Mouse (Mus musculus) ES-Bruce4 (cell line): ENCODE measurements at regions not wholly inside any gene's neighbourhood (a gene's known extent, or its start where the extent isn't known, plus 50 kb on each side); places are given as distances from the start of the nearest gene placed in this dataset.
A peak's percentile ranks its signal among the peaks of the same experiment; 100 is the strongest.

Experiments used
- H3K27ac ChIP-seq: 2 replicates; pipeline ENCODE4 v1.5.1; 2012; ENCODE audit warnings: low read length, inconsistent platforms; ENCODE audit not compliant: insufficient read depth
- H3K27me3 ChIP-seq: 2 replicates; pipeline ENCODE4 v1.6.1; 2012; ENCODE audit warnings: mild to moderate bottlenecking, low read length, inconsistent platforms; ENCODE audit not compliant: control insufficient read depth, poor library complexity, insufficient read depth, severe bottlenecking
- H3K36me3 ChIP-seq: 2 replicates; pipeline ENCODE4 v1.6.1; 2012; ENCODE audit warnings: inconsistent platforms, mild to moderate bottlenecking, low read length, moderate library complexity; ENCODE audit not compliant: control insufficient read depth, poor library complexity, insufficient read depth, severe bottlenecking
- H3K4me1 ChIP-seq: one replicate; pipeline ENCODE4 v1.8.1; 2011; ENCODE audit warnings: low read length; ENCODE audit not compliant: control insufficient read depth, insufficient read depth
- H3K4me3 ChIP-seq: 2 replicates; pipeline ENCODE4 v1.5.1; 2011; ENCODE audit warnings: low read depth, mild to moderate bottlenecking, low read length
- H3K9ac ChIP-seq: 2 replicates; pipeline ENCODE4 v1.6.1; 2012; ENCODE audit warnings: low read depth, mild to moderate bottlenecking, inconsistent platforms; ENCODE audit not compliant: poor library complexity, severe bottlenecking
- H3K9me3 ChIP-seq: replicated peaks from 2 replicates; pipeline ENCODE4 v1.6.1; 2012; ENCODE audit warnings: mild to moderate bottlenecking, low read length, inconsistent platforms; ENCODE audit not compliant: control insufficient read depth, poor library complexity, insufficient read depth, severe bottlenecking
- CTCF ChIP-seq: IDR thresholded peaks from one replicate; pipeline ENCODE4 v1.8.1; 2011; ENCODE audit warnings: low read depth, low read length
- EP300 ChIP-seq: IDR thresholded peaks from 2 replicates; pipeline ENCODE4 v1.6.1; 2011; ENCODE audit warnings: low read depth, low read length; ENCODE audit not compliant: insufficient read depth
- POLR2A ChIP-seq: IDR thresholded peaks from one replicate; pipeline ENCODE4 v1.8.1; 2011; ENCODE audit warnings: low read length; ENCODE audit not compliant: insufficient read depth

DNA sequence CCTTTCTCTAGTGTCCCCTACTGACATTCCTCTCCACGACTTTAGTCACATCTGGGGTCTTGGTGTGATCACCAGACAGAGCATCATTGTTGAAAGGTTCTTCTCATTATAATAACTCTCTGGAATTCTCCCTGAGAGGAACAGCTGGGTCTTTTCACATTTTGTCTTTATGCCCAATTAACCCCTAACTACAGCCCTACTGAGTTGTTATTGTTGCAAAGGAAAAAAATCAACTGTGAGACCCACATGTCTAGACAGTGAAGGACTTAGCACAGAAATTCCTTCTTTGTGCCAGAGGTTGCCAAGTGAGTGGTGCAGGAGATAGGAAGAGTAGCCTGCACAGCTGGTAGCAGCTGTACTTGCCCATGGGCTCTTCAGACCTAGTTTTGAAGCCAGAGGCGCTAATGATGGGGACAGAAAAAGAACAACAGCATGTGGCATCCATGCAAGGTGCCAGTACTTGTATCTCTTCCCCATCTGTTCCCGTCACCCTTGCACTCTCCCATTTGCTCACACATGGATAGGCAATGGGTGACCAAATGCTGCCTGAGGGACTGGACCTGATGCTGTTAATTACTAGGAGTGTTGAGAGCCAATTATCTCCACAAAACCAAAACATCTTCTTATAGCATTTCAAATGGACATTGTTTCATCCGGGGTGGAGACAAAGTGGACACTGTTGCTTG is 189.1 kb downstream of the Olfm4 start:
- no peaks in the 10 kb centered on the region for H3K4me1 ChIP-seq

DNA sequence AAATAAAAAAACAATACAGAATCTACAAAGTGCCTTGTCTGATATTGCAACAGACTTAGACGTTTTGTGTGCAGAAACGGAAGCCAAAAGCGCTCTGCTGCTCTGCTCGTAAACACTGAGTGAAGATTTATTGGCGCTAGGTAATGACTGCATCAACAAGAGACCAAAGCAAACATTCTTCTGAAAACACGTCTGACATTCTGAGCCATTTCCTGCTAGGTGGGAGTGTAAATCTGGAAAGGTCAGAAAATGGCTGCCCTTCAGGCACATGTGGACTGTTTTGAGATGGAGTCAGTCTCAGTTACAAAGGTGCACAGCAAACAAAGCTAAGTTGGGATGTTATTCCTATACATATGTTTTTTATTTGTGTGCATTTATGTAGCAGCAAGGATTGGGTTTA is 192.6 kb downstream of the Olfm4 start:
- no peak overlapping the region for H3K27ac ChIP-seq
- no peaks in the 10 kb centered on the region for H3K27me3 ChIP-seq
- no peaks in the 10 kb centered on the region for H3K4me1 ChIP-seq
- no peak for TF ChIP-seq POLR2A
- TF ChIP-seq EP300: no peak
- no peak for TF ChIP-seq CTCF
- no peaks in the 10 kb centered on the region for H3K36me3 ChIP-seq
- H3K4me3 ChIP-seq: no peak overlapping the region
- no peaks in the 10 kb centered on the region for H3K9me3 ChIP-seq
- H3K9ac ChIP-seq: no peak overlapping the region

More for the DNA sequence above, 189.1 kb downstream of the Olfm4 start:
- H3K27me3 ChIP-seq: no peaks in the 10 kb centered on the region
- no peaks in the 10 kb centered on the region for H3K36me3 ChIP-seq
- TF ChIP-seq POLR2A (no peak), EP300 (no peak), CTCF (no peak)
- no peaks in the 10 kb centered on the region for H3K9me3 ChIP-seq
- no peak overlapping the region for H3K4me3 ChIP-seq
- H3K9ac ChIP-seq: no peak overlapping the region
- H3K27ac ChIP-seq: no peak overlapping the region

DNA sequence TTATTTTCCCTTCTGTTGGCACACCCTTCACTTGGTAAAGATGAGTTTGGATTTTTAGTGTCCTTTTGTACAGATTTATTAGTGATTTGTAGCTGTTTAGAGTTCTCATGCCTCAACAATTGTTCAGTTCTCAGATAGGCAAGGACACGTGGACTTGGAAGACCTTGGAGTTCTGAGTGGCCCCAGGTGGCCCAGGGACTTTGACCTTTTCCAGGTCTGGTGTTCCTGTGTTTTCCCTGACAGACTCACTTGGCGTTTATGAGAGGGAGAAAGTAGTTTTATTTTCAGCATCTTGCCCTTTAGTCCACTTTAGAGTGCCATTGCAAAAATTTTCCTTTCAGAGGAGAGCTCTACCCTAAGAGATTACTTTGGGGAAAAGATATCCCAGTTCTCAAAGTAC is 211.2 kb downstream of the Olfm4 start:
- TF ChIP-seq CTCF: no peak
- TF ChIP-seq EP300: no peak
- no peak for TF ChIP-seq POLR2A
- no peak overlapping the region for H3K9ac ChIP-seq

DNA sequence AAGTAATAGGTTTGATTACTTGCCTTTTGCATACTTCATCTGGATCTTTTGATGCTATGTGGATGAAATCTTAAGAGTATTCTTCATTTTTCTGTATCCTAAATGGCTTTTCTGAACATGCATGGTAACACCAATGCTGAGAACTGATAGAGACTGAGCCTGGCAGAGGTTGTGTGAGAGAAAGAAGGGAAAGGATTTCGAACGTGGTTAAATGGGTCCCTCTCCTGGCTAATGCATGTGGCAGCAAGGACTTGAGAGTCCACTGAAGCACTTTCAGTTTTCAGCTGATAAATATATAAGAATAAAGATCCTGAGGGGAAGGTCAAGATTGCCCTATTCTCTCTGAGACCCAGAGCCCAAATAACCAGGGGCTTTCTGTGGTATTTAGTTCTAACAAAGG is 229.0 kb downstream of the Olfm4 start:
- Histone ChIP-seq H3K27ac (no peak overlapping the region), H3K4me1 (no peaks in the 10 kb centered on the region), H3K4me3 (no peak overlapping the region), H3K36me3 (no peaks in the 10 kb centered on the region), H3K9me3 (no peaks in the 10 kb centered on the region), H3K27me3 (no peaks in the 10 kb centered on the region), H3K9ac (no peak overlapping the region)
- TF ChIP-seq CTCF: no peak
- no peak for TF ChIP-seq POLR2A
- TF ChIP-seq EP300: no peak

More for the DNA sequence above, 211.2 kb downstream of the Olfm4 start:
- no peaks in the 10 kb centered on the region for H3K27me3 ChIP-seq
- no peaks in the 10 kb centered on the region for H3K36me3 ChIP-seq
- H3K9me3 ChIP-seq: no peaks in the 10 kb centered on the region
- H3K4me1 ChIP-seq: no peaks in the 10 kb centered on the region
- no peak overlapping the region for H3K27ac ChIP-seq
- no peak overlapping the region for H3K4me3 ChIP-seq

DNA sequence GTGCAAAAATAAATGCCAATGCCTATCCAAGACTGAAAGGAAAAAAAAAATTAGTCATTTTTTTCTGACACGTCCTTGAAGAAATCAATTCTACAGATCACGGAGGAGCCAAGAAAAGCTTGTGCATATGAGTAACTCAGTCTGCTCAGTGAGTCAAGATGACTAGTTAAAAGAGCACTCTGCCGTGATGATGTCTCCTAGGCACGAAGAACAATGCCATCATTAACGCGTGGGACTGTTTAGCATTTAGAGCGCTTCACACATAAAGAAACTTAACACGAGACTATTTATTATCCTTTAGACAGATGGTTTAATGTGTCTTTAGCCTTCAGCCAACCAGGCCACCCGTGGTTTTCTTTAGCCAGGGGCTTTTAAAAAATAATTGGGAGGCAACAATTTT is 229.8 kb downstream of the Olfm4 start:
- no peak for TF ChIP-seq CTCF
- no peaks in the 10 kb centered on the region for H3K27me3 ChIP-seq
- no peaks in the 10 kb centered on the region for H3K36me3 ChIP-seq
- no peaks in the 10 kb centered on the region for H3K4me1 ChIP-seq
- H3K27ac ChIP-seq: no peak overlapping the region
- H3K9me3 ChIP-seq: no peaks in the 10 kb centered on the region
- no peak overlapping the region for H3K9ac ChIP-seq
- H3K4me3 ChIP-seq: no peak overlapping the region

DNA sequence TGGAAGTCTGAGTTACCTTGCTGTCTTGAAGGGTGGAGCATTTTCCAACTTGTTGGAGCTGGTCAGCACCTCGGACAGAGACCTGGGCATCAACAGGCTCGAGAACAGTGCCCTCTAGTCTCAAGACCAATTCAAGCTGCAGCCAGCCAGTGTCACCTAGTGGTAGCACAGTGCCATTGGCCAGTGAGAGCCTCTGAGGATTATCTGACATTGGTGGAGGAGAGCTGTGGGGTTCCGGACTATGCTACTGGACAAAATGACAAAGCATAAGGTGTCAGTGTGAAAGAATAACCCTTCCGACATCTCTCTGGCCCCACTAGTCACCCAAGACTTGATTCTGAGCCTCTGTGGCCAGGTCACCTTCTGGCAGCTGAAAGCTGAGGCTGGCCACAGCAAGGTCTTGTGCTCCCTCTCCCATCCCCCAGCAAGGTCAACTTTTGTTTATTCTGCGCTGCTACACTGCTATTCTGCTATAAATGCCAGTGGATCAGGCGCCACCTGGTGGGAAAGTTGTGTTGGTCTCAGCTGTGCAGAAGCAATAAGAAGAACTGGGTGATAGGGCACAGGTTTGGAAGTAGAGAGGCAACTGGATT is 232.2 kb downstream of the Olfm4 start:
- H3K27ac ChIP-seq: no peak overlapping the region
- no peaks in the 10 kb centered on the region for H3K36me3 ChIP-seq
- no peaks in the 10 kb centered on the region for H3K27me3 ChIP-seq
- H3K9ac ChIP-seq: no peak overlapping the region
- H3K9me3 ChIP-seq: no peaks in the 10 kb centered on the region
- no peak for TF ChIP-seq POLR2A
- 0 out of 2 replicates have a peak, but pooled peaks have one; percentile 35 for TF ChIP-seq EP300
- TF ChIP-seq CTCF: peak; percentile 99
- no peak overlapping the region for H3K4me3 ChIP-seq
- H3K4me1 ChIP-seq: no peaks in the 10 kb centered on the region
